Mouse (Mus musculus): ENCODE data around the gene Rabep1.

Rabep1 gene

DNA sequence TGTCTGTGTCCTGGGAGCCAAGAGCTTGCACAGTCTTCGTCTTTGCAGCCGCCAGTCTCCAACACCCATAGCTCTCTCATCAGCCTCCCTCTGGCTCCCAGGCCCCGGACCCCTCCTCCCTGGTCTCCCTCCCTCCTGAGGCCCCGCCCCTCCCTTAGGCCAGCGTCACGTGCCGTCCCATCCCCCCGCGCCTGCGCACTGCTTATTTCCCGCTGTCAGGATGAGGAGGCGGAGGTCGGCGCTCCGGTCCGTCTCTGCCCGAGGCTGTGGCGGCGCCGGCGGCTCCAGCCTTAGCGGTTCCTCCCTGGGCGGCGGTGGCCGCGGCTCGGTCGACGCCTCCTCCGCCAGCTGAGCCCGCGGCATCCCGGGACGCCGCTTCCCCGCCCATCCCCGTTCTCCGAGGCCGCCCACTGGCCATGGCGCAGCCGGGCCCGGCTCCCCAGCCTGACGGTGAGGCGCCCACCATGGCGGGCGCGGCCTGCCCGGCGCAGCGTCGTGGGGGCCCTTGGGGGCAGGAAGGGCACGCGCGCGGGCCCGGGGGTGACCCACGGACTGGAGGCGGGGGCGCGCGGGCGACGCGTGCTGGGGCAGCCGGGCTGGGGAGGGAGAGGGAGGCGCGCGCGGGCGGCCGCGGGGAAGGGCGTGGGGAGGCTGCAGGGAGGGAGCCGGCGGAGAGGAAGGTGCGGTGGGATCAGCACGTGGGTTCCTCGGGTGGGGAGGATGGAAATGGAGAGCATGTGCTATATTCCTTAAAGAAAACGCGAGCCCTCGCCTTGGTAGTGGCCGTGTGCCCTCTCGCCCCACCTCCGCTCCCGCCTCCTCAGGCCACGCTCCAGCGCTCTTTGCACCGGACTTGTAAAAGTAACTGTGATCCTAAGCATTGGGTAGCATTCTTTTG is at the start of gene Rabep1:
TSS of gene Rabep1 (plus strand) at position 220 of the 898 bp plus-strand sequence.
- peak; percentile 78 to 84 for DNase-seq (ENCODE audit: low read depth in 2 of 2, low spot score in 2 of 2)

DNA sequence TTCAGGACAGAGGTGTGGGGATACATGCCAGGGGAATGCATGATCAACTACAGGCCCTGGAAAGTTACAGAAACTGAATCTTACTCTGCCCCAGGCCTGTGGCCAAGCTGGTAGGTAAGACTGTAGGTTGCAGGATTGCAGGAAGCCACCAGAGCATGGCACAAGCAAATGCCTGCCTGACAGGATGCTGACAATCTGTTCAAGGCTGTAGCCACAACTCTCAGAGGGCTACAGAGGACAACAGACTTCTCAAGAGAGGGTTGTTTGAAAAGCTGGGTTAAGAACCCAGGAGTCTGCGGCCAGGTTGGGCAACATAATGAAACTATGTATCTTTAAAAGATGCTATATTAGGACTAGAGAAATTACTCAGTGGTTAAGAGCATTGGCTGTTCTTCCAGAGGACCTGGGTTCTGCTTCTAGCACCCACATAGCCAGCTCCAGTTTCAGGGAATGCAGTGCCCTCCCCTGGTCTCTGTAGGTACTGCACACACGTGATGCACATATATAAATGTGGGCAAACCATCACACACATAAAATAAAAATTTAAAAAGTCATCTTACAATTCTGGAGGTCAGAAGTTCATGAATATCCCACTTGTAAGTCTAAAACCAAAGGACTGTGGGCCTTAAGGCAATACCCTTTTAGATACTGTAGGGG is 42.2 kb upstream of the Rabep1 start:
- DNase-seq (ENCODE audit: low read depth in 2 of 2, low spot score in 2 of 2) = no peak

DNA sequence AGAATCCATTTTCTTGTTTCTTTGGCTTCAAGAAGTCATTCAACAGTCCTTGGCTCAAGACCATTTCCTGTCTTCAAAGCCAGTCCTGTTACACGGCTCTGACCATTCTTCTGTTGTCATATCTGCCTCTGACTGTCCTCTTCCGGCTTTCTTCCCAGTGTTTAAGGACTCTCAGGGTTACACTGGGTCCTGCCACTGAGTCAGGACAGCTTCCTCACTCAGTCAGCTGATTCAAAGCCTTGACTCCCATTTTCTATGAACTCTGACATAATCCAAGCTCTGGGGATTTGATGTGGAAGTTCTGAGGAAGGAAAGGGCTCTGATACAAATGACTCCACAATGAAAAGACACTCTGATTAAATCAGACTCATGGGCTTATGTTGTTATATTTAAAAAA is 41.7 kb upstream of the Rabep1 start:
- no peak for DNase-seq (ENCODE audit: low read depth in 2 of 2, low spot score in 2 of 2)

DNA sequence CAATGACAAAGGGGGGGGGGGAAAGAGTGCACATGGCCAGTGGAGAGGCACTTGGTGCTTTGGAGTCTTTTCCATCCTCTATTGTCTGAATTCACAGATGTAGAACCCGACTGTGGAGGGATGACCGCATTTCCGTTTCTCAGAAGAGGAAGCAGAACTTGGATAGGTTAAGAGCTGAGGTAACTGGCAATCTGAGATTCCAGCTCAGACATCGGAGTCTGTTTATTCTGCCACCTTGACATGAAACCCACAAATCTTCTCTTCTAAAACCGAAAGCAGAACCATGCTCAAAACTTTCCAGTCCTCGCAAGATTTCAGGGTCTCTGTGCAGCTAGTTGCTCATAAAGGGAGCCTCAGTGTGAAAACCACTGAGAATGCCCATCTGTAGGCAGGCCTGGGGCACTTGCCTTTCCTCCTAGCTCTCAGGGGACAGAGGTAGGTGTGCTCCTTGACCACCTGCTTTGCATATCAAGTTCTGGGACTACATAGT is 40.8 kb upstream of the Rabep1 start:
- DNase-seq (ENCODE audit: low read depth in 2 of 2, low spot score in 2 of 2) = peak; percentile 19 to 45

DNA sequence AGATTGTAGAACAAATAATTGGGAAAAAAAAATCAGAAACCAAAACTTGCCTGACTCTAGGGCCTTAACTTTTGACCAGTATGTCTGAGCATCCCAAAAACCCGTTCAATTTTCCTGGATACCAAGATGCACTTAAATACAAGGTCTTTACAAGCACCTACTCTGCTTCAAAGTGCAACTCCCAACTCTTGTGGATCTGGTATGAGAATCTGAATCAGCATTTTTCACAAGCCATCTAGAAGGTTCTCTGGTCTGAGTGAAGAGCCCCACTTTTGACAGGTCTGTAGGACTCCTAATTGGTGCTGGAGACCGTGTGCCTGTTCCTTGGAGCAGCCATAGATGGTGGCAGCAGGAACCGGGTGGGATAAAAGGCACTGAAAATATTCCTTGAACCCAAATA is 40.2 kb upstream of the Rabep1 start:
- DNase-seq (ENCODE audit: low read depth in 2 of 2, low spot score in 2 of 2) = no peak

DNA sequence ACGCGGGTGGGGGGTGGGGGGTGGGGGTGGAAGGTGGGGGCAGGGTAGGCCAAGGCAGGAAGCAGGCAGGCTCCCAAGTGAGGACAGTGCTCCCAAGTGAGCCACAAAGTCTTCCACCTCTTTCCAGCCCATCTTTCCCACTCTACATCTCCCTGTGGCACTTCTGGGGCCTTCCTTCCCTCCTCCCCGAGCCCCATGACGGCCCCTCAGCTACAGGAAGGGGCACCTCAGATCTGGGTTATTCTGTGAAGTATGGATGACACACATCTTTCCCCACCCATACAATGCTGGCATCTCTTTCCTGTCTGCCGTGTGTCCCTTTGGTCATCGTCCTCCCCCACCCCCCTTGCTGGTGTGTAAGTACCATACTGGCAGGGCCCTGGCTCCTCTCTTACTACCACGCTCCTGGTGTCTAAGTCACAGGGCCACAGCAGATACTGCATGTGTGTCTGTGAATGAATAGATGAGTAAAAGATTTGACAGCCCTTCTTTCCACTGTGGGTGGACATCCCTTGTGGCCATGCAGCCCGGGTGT is 38.9 kb upstream of the Rabep1 start:
- DNase-seq (ENCODE audit: low read depth in 2 of 2, low spot score in 2 of 2) = no peak

DNA sequence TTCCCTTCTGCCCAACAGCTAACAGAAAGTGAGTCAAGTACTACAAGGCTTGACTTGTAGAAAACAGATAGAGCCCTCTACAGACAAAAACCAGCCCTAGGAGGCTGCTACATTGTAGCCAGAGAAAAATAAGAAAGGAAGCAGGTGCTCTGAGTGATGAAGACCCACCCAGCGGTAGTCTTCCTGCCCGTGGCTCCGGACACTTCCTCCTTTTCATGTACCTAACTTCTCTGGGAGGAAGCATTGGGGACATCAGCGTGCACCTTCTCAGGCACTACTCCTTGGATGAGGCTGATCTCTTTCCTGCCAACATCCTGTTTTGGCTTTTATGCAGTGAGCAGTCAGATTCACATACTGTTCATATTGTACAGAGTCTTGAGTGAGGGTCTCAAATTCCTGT is 37.9 kb upstream of the Rabep1 start:
- DNase-seq (ENCODE audit: low read depth in 2 of 2, low spot score in 2 of 2) = no peak

DNA sequence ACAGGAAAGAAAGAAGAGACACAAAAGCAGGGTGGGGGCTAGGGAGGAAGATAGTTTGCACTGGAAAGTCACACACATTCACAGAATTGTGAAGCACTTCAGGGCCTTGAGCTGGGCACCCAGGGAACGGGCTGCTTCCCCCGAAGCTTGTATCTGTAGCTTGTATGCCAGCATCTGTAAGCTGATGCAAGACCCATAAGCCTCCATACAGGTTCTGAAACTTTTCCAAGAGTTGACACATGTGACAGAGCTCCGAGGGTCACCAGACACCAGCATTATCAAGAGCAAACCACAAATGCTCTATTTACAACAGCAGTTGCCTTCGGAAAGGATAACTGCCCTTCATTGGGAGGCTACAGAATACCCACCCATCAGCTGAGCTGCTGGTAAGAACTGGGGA is 36.9 kb upstream of the Rabep1 start:
- DNase-seq (ENCODE audit: low read depth in 2 of 2, low spot score in 2 of 2) = no peak

DNA sequence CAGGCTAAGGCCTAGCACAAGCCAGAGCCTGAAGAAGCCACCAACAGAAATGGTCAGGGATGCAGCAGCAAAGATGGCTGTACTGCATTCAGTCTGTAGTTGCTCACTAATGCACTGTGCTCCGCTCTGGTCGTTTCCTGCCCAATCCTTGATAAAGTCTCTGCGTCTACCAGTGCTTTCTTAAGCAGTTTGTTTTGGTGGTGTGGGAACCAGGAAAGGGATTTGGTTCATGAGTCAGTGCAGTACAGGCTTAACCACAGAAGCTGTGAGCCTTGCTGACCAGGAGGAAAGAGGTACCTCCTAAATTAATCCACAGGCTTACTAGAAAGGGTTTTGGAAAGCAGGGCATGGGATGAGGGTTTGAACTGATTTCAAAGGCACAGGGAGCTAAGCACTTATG is 36.5 kb upstream of the Rabep1 start:
- no peak for DNase-seq (ENCODE audit: low read depth in 2 of 2, low spot score in 2 of 2)

DNA sequence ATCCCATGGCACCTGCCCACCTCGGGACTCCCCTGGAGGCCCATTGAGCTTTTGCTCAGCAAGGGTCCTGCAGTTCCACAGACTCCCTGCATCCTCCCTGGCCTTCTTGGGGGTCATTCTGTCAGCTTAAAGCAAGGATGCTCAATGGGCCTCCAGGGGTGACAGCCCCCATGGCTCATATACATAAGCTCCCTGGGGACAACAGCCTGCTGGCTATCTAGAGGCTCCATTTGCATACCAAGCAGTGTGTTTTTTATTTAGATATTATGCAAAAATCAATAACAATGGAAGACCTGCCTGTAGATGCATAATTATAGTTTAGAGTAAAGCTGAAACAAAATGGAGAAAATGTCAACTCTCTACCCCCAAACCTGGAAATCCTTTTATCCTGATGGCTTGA is 35.6 kb upstream of the Rabep1 start:
- no peak for DNase-seq (ENCODE audit: low read depth in 2 of 2, low spot score in 2 of 2)

DNA sequence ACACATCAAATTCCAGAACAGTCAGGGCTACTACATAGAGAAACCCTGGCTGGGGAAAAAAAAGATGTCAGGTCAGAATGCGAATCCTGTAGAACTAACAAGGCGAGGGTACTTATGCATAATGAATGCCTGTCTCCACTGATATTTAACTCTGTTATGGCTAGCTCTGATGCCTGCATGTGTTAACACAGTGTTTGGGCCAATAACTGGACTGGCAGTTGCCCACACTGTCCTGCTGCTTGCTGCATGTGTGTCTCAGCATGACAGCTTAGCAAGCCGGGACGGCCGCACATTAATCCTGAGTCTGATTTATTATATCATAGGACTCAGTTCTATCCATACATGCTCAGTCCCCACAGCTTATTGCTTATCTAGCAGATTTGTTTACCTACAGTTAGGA is 33.5 kb upstream of the Rabep1 start:
- DNase-seq (ENCODE audit: low read depth in 2 of 2, low spot score in 2 of 2) = no peak

DNA sequence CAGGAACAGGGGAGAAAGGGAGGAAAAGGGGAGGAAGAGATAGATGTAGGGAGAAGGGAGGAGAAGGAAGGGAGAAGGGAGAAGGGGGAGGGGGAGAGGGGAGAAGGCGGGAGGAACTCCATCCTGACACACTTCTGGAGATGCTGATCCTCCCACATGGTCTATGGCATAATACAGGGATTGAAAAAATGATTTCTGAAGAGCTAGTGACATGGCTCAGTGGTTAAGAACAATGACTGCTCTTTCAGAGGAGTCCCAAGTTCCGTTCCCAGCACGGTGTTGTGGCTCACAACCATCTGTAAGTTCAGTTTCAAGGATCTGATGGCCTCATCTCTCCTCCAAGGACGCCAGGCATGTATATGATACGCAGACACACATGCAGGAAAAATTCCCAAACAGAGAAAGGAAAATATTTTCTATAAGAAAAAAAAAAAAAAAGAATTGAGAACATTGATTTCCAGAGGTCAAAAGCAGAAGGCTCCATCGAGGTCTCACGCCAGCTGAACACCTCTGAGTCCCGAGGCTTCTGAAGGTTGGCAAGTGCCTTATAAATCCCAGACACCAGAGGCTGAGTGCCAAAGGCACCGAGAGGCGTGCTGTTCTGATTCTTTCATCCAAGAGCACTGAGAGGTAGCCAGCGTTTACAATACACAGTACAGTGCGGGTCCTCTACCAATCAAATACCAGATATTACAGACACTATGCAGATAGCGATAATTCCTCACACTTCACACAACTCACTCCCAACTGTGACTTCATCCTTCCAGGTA is 32.9 kb upstream of the Rabep1 start:
- no peak for DNase-seq (ENCODE audit: low read depth in 2 of 2, low spot score in 2 of 2)

DNA sequence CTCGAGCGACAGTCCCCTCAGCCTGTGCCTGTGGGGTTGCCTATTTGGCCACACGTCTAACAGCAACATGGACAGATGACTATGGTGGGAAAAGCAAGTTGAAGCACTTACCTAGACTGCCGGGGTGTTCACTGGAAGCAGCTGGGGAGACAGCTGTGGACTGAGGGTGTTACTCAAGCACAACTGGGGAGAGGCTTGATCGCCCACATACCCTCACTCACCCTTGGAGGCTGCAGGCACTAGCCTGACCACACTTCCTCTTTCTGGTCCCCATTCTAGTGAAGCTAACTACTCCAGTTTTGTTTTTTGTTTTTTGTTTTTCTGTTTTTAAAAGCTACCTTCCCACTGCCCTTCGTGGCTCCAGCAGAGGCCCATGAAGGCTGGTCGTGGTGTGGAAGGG is 32.2 kb upstream of the Rabep1 start, which contains the start of gene Scimp:
TSS of gene Scimp (minus strand) at position 222 of the 400 bp plus-strand sequence.
- DNase-seq (ENCODE audit: low read depth in 2 of 2, low spot score in 2 of 2) = no peak

DNA sequence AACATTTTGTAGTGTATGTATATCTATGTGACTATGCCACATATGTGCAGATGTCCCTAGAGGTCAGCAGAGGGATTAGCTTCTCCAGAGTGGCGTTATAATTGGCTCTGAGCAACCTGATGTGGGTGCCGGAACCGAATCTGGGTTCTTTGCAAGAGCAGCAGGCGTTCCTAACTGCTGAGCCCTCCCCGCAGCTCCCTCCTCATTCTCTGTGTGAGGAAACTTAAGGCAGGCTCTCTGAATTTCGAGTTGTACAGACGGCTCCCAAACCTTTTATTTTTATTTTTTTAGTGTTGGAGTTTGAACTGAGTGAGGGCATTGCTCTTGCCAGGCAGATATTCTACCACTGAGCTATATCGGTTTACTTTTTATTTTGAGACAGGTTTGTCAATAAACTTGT is 29.5 kb upstream of the Rabep1 start:
- no peak for DNase-seq (ENCODE audit: low read depth in 2 of 2, low spot score in 2 of 2)

DNA sequence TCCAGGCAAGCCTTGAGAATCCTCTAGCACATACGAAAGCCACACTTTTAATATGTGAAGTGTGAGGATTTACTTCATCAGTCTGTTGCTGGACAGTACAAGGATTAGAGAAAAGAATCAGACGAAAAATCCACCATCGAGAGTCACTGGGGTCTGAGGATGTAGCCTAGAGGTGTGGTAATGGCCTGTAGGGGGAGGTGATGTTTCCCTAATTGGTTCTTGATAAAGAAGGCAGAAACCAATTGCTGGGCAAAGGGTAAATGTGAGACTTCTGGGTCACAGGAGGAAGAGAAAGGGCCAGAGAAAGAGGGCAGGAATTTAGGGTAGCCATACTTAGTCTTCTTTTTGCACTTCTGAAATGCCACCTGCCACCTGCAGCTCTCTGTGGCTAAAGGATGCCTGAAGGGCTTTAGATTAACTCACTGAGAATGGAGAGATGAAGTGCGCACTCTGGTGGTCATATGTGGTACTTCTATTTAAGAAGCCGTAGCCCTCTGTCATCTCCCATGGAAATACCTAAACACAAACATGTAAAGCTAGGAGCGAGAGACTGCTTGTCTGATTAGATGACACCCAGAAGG is 29.0 kb upstream of the Rabep1 start:
- DNase-seq (ENCODE audit: low read depth in 2 of 2, low spot score in 2 of 2) = peak; percentile 65 to 75

DNA sequence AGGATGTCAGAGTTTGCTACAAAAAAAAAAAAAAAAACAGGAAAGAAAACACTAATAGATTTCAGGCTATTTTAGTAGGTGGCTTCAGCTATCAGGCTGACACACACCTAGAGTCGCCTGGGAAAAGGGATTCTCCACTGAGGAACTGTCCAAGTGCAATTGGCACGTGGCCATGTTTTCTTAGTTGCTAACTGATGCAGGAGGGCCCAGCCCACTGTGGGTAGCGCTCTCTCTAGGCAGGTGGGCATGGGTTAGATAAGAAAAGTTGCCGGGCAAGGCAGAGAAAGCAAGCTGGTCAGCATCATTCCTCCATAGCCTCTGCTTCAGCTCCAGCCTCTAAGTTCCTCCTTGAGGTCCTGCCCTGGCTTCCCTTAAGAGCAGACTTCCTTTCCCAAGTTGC is 27.8 kb upstream of the Rabep1 start:
- no peak for DNase-seq (ENCODE audit: low read depth in 2 of 2, low spot score in 2 of 2)

DNA sequence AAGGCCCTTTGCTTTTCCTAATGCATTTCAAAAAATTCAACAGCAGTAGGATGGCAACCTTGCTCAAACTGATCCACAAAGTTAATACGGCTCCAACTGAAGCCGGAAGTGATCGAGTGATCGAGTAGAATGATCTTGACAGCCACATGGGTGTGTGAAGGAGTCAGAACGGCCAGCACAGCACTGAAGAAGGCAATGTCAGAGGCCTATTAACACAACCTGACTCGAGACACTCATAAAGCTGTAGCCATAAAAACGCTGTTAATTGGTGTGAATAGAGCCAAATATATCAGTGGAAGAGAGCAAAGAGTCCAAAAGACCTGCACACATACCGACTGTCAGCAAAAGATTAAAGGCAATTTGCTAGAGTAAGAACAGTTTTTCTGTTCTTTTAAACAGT is 24.5 kb upstream of the Rabep1 start:
- no peak for DNase-seq (ENCODE audit: low read depth in 2 of 2, low spot score in 2 of 2)

DNA sequence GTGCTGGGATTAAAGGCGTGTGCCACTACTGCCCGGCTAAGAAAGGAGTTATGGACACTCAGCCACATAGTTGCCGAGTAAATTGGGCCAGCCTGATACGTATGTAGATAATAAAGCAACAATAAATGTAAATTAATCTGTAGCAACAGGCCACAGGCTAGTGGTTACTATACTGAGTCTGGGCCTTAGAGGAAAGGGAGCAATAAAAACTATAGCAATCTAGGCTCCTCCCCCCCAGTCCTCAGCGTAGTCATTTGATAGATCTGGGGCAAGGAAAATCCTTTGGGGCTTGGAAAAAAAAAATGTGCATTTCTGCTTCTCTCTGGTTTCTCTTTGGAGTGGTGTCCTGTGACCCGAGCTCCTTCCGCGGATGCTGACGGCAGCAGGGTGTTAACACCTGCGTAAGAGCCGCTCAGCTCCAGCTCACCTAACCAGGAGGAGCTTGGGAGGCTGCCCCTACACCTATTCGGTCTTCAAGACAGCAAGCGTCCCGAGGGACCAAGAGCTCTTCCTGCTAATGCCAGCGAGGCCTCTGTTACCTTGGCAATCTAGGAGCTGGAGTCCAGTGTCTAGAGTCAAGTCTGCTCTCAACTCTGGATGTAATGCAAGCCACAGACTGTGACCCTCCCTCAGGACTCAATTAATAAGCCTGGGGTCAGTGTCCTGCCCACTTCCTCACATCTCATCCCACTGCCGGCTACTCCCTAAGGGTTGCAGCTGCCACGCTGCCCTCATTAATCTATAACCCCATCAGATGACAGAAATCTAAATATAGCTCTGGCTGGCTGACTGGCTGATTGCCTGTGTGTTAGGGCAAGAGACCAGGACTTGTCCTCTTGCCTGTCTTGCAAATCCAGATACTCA is 22.6 kb upstream of the Rabep1 start:
- DNase-seq (ENCODE audit: low read depth in 2 of 2, low spot score in 2 of 2) = no peak

DNA sequence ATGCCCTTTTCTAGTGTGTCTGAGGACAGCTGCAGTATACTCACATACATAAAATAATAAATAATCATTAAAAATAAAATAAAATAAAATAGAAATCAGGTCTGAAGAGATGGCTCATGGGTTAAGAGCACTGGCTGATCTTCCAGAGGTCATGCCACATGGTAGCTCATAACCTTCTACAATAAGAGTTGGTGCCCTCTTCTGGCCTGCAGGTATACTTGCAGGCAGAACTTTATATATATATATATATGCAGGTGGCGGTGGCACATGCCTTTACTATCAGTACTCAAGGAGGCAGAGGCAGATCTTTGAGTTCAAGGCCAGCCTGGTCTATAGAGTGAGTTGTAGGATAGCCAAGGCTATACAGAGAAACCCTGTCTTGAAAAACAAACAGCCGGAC is 18.4 kb upstream of the Rabep1 start:
- DNase-seq (ENCODE audit: low read depth in 2 of 2, low spot score in 2 of 2) = no peak

DNA sequence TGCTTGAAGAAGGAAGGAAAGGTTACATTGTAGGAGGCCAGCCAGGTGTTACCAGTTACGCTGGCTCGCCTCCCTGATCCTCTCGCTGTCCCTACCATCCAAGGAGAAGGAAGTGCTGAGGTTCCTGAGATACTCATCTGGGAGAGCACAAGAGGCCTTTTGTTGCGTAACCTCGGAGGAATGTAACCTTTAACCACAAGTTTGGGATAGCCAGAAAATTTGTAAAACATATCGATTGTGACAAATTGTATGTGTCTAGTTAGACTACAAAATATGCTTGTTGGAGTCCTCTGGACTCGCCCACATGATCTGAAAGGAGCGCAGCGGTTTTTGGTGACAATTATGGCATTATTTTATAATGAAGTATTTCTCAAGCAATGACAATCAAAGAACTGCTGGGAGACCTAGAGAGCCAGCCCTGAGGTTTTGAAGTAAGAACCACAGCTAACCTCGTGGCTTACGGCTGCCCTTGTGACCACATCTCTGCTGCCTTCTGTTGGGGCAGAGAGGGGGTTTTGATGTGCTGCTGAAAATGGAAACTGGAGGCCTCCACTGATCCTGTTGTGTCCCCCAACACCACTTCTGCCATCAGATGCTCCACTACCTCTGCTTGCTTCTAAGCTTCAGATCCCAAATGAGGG is 15.5 kb upstream of the Rabep1 start:
- no peak for DNase-seq (ENCODE audit: low read depth in 2 of 2, low spot score in 2 of 2)

Measured in CD8-positive naive resting alpha-beta T cell, adult 2 months (primary cell).